Mouse (Mus musculus): Measurements from ENCODE around the gene Cdc37.

DNA sequence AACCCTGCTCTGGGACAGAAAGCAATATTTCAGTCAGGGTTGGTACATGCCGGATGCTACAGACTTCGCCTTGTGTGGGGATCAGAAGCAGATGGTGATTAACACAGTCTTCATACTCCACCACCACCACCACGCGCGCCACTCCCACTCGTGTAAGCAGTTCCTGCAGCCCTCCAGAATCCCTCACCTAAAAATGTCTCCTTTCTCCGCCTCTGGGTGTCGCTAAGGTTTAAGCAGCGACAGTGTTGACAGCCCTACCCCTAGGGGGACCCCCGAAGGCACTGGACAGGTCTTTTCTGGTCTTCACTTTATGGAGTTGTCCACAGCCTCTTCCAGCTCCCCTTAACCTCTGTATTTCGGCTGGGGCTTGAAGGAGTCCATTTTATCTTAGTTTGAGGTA is 2.9 kb upstream of the Cdc37 start:
- TF ChIP-seq POLR2A (IDR thresholded peaks at IDR 0.05; ENCODE audit: insufficient read depth, low read length) (no peak), CTCF (IDR thresholded peaks at IDR 0.05; ENCODE audit: low read depth, low read length) (peak; percentile 93)

Measured in ES-Bruce4 (cell line).